Mouse (Mus musculus): ENCODE measurements around the gene Gm17482. TPM values are rescaled to one million over a fixed set of nuclear protein-coding genes. Genes with fewer than 3 reads are reported as not detected.

Gene Gm17482
- not detected in 2 replicates for polyA plus RNA-seq (2011; ENCODE audit: insufficient read depth, insufficient read length, low replicate concordance, missing spikeins)

DNA sequence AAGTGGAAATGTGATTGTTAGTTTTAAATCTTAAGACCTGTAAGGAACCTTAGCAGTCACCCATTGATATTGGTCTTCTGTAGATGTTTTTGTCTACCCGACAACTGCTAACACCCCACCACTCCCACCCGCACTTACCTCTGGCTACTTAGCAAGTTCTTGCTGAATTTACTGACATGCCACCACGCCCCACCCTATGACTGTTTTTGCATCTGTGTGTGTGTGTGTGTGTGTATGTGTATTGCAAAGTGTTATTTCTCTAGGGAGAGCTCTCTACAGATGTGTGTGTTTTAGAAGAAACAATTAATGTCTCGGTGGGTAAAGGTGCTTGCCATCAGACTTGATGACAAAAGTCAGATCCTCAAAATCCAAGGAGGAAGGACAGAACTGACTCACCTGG lies at the start of gene Gm17482:
Gm17482 (plus strand) TSS at position 301 of the 400 bp plus-strand sequence.
- 70% methylated on average over 4 of the region's 4 CpGs for WGBS
- H3K4me1 ChIP-seq (ENCODE audit: control insufficient read depth, insufficient read depth, low read length) = no peaks in the 10 kb centered on the region
- H3K4me3 ChIP-seq (replicated peaks; ENCODE audit: control insufficient read depth, low read depth, low read length) = no peak within 1 kb of the TSS
- no peak within 1 kb of the TSS for H3K27ac ChIP-seq (ENCODE audit: control insufficient read depth, insufficient read depth, low read depth, low read length, poor library complexity)
- TF ChIP-seq CTCF (IDR thresholded peaks at IDR 0.05; ENCODE audit: control insufficient read depth, insufficient read depth, low read length) (no peak), POLR2A (IDR thresholded peaks at IDR 0.05; ENCODE audit: borderline replicate concordance, control insufficient read depth, low read depth, low read length) (no peak)

DNA sequence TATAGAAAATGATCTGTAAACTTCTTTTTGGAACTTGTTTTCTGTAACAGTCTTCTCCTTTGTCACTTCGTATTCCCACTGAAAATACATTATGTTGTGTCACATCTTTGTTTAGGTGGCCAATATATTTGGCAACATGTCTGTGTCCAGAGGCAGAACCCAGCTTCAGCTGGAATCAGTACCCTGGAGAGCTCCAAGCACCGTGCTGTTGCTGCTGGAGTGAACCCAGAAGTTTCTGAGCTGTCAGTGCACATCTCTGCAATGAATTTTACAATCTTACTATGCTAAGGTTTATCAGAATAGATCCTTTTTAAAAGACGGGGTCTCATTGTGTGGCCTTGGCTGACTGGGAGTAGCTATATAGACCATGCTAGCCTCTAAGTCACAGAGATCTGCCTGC lies 48.3 kb upstream of the Gm17482 start:
- TF ChIP-seq CTCF (IDR thresholded peaks at IDR 0.05; ENCODE audit: control insufficient read depth, insufficient read depth, low read length) = no peak
- H3K4me3 ChIP-seq (replicated peaks; ENCODE audit: control insufficient read depth, low read depth, low read length) = no peak overlapping the region
- H3K4me1 ChIP-seq (ENCODE audit: control insufficient read depth, insufficient read depth, low read length) = no peaks in the 10 kb centered on the region
- 24% methylated on average over 3 of the region's 3 CpGs for WGBS
- no peak overlapping the region for H3K27ac ChIP-seq (ENCODE audit: control insufficient read depth, insufficient read depth, low read depth, low read length, poor library complexity)

DNA sequence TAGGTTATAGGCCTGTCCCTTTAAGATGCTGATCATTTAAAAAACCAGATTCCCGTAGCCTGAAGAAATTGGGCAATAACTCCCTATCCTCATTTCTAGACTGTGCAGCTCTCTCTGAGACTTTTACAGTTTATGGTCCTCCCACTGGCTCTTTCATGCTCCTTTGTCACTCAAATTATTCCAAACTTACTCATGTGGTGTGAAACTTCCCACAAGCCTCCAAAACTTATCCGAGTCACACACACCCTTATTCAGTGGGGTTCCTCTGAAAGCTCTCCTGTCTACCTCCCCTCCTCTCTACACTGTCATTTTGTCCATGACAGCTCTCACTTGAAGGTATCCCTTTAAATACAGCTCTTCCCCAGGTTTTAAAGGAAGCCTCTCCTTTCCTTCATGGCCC lies 46.0 kb upstream of the Gm17482 start:
- TF ChIP-seq CTCF (IDR thresholded peaks at IDR 0.05; ENCODE audit: control insufficient read depth, insufficient read depth, low read length) (no peak), POLR2A (IDR thresholded peaks at IDR 0.05; ENCODE audit: borderline replicate concordance, control insufficient read depth, low read depth, low read length) (no peak)
- WGBS = 71% methylated on average over 2 of the region's 2 CpGs
- Histone ChIP-seq H3K4me3 (replicated peaks; ENCODE audit: control insufficient read depth, low read depth, low read length) (no peak overlapping the region), H3K27ac (ENCODE audit: control insufficient read depth, insufficient read depth, low read depth, low read length, poor library complexity) (no peak overlapping the region), H3K4me1 (ENCODE audit: control insufficient read depth, insufficient read depth, low read length) (no peaks in the 10 kb centered on the region)

DNA sequence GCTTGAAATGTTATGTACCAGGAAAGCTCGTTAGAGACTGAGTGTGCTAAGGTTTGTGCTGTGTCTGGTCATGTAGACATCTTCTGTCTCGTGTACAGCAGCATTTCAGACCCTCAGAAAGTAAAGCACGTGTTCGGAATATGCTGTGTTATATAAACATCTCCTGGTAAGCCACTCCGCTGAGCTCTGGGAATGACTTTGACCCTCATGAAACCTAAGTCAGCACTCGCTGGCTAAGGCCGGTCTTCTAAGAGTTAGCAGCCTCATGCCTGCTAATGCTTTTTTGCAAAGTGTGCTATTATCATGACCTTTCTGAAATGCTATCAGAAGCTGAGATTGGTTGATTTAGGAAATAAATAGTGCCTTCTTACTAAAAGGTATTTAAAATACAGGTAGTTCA lies 36.0 kb upstream of the Gm17482 start:
- TF ChIP-seq POLR2A (IDR thresholded peaks at IDR 0.05; ENCODE audit: borderline replicate concordance, control insufficient read depth, low read depth, low read length) (no peak), CTCF (IDR thresholded peaks at IDR 0.05; ENCODE audit: control insufficient read depth, insufficient read depth, low read length) (no peak)
- Histone ChIP-seq H3K27ac (ENCODE audit: control insufficient read depth, insufficient read depth, low read depth, low read length, poor library complexity) (no peak overlapping the region), H3K4me3 (replicated peaks; ENCODE audit: control insufficient read depth, low read depth, low read length) (no peak overlapping the region), H3K4me1 (ENCODE audit: control insufficient read depth, insufficient read depth, low read length) (no peaks in the 10 kb centered on the region)
- WGBS = 78% methylated on average over 7 of the region's 7 CpGs

DNA sequence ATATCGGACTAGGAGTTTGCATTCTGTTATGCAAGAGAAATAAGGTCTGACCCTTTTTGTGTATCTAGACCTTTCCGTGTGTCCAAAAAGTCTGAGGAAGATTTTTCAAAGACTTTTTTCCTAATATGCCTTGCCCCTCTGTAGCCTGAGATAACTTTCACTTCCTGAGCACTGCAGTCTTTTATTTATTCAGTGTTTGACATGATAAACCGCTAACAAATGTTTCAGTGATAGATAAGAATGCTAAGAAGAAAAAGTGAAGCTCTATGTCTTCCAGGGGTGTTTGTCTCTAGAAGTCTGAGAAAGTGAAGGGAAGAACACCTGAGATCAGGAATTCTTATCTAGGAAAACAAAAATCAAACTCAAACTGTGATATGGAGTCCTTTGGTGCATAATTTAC lies 26.4 kb upstream of the Gm17482 start:
- WGBS = 60% methylated on average over 3 of the region's 3 CpGs
- no peaks in the 10 kb centered on the region for H3K4me1 ChIP-seq (ENCODE audit: control insufficient read depth, insufficient read depth, low read length)
- H3K4me3 ChIP-seq (replicated peaks; ENCODE audit: control insufficient read depth, low read depth, low read length) = no peak overlapping the region
- H3K27ac ChIP-seq (ENCODE audit: control insufficient read depth, insufficient read depth, low read depth, low read length, poor library complexity) = no peak overlapping the region
- TF ChIP-seq POLR2A (IDR thresholded peaks at IDR 0.05; ENCODE audit: borderline replicate concordance, control insufficient read depth, low read depth, low read length) (no peak), CTCF (IDR thresholded peaks at IDR 0.05; ENCODE audit: control insufficient read depth, insufficient read depth, low read length) (no peak)

DNA sequence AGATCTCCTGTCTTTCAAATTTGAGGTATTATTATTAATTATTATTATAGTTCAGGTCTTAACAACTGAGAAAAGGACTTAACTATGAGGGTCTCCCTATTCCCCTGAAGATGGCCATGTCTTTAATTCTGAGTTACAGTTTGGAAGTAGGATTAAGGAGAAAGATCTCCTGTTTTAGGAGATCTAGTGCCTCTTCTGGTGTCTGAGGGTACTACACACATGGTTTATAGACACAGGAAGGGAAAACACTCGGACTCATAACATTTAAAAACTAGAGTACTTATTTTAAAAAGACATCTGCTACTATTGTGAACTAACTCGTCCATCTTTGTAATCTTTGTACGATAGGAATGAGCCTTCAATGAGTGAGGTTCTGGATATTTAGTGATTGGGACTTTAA lies 24.1 kb upstream of the Gm17482 start:
- Histone ChIP-seq H3K27ac (ENCODE audit: control insufficient read depth, insufficient read depth, low read depth, low read length, poor library complexity) (no peak overlapping the region), H3K4me3 (replicated peaks; ENCODE audit: control insufficient read depth, low read depth, low read length) (no peak overlapping the region), H3K4me1 (ENCODE audit: control insufficient read depth, insufficient read depth, low read length) (no peaks in the 10 kb centered on the region)
- WGBS = 68% methylated on average over 3 of the region's 3 CpGs
- TF ChIP-seq CTCF (IDR thresholded peaks at IDR 0.05; ENCODE audit: control insufficient read depth, insufficient read depth, low read length) = no peak
- no peak for TF ChIP-seq POLR2A (IDR thresholded peaks at IDR 0.05; ENCODE audit: borderline replicate concordance, control insufficient read depth, low read depth, low read length)

DNA sequence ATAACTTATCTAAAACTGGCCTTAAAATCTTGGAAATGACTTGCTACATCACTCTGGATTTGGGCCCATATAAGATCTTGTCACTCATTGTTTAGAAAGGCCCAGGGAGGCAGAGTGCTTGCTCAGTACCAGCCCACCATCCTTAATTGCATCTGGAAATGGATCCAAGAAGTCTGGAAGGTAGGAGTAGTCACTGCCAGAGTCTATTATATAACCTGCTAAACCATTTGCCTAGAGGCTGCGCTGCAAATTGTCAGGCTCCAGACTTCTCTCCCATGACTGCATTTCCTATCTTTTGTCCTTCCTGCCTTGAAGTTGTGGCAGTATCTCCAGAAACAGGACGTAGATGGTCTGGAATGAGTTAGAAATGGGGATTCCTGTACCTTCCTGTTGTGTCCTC lies 17.0 kb upstream of the Gm17482 start:
- no peaks in the 10 kb centered on the region for H3K4me1 ChIP-seq (ENCODE audit: control insufficient read depth, insufficient read depth, low read length)
- 78% methylated on average over 2 of the region's 2 CpGs for WGBS
- TF ChIP-seq CTCF (IDR thresholded peaks at IDR 0.05; ENCODE audit: control insufficient read depth, insufficient read depth, low read length) = no peak
- no peak for TF ChIP-seq POLR2A (IDR thresholded peaks at IDR 0.05; ENCODE audit: borderline replicate concordance, control insufficient read depth, low read depth, low read length)
- no peak overlapping the region for H3K4me3 ChIP-seq (replicated peaks; ENCODE audit: control insufficient read depth, low read depth, low read length)
- no peak overlapping the region for H3K27ac ChIP-seq (ENCODE audit: control insufficient read depth, insufficient read depth, low read depth, low read length, poor library complexity)

DNA sequence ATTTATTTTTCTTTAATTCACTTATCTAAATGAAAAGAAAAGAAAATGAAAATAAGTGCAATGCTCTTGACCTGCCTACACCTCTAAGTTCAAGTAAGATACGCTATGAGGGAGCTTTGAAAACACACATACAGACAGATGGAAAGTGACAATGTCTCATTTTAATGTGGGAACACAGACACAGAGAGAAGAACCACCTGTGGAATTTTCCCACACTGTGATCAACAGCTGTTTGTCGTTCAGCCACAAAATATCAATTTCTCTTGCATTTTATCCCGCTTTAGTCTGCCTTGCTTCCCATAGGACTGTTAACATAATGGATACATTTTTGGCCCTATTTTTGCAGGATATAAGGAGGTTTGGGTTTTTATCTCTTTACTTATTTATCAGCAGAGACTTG lies 16.3 kb upstream of the Gm17482 start:
- H3K4me1 ChIP-seq (ENCODE audit: control insufficient read depth, insufficient read depth, low read length) = no peaks in the 10 kb centered on the region
- H3K4me3 ChIP-seq (replicated peaks; ENCODE audit: control insufficient read depth, low read depth, low read length) = no peak overlapping the region
- no peak overlapping the region for H3K27ac ChIP-seq (ENCODE audit: control insufficient read depth, insufficient read depth, low read depth, low read length, poor library complexity)
- WGBS = 85% methylated on average over 3 of the region's 3 CpGs
- no peak for TF ChIP-seq POLR2A (IDR thresholded peaks at IDR 0.05; ENCODE audit: borderline replicate concordance, control insufficient read depth, low read depth, low read length)
- no peak for TF ChIP-seq CTCF (IDR thresholded peaks at IDR 0.05; ENCODE audit: control insufficient read depth, insufficient read depth, low read length)

DNA sequence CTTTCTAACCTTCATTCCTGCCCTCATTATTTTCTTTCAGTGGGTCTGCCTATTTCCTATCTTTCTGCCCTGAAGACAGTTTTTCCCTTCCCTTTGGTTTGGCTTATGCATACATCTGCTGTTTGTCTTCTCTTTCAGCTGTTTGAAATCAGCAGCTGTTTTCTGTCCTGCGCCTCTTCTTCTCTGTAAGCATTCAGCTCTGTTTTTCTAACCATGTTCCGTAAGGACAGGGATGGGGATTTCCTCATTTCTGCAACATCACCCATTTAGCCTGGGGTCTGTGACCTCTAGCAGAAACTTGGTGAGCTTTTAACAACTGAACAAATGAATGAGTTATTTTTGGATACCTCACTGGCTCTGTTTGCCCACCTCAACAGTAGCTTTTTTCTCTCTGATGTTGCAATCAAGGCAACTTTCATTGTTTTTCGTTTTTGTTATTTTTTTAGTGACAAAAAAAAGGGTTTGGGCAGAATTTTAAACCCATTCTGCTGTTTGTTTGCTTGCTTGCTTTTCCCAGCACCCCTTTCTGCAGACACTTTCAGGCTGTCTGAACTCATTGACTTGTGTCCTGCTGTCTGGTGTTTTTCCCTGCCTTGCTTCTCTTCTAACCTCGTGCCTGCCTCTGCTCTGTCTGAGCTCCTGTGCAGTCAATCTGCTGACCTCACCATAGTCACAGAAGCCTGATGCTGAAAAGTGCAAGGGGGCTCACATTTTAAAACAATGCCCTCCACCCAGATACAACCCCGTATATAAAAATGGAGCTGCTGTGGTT lies 14.8 kb upstream of the Gm17482 start:
- 48% methylated on average over 5 of the region's 5 CpGs for WGBS
- no peak overlapping the region for H3K4me3 ChIP-seq (replicated peaks; ENCODE audit: control insufficient read depth, low read depth, low read length)
- H3K4me1 ChIP-seq (ENCODE audit: control insufficient read depth, insufficient read depth, low read length) = no peaks in the 10 kb centered on the region
- TF ChIP-seq CTCF (IDR thresholded peaks at IDR 0.05; ENCODE audit: control insufficient read depth, insufficient read depth, low read length) (no peak), POLR2A (IDR thresholded peaks at IDR 0.05; ENCODE audit: borderline replicate concordance, control insufficient read depth, low read depth, low read length) (no peak)
- H3K27ac ChIP-seq (ENCODE audit: control insufficient read depth, insufficient read depth, low read depth, low read length, poor library complexity) = no peak overlapping the region

Data from bone marrow, adult 2 months (tissue).